Comparison of ENCODE assay signal across 8 mouse cellular contexts in the genomic region with DNA sequence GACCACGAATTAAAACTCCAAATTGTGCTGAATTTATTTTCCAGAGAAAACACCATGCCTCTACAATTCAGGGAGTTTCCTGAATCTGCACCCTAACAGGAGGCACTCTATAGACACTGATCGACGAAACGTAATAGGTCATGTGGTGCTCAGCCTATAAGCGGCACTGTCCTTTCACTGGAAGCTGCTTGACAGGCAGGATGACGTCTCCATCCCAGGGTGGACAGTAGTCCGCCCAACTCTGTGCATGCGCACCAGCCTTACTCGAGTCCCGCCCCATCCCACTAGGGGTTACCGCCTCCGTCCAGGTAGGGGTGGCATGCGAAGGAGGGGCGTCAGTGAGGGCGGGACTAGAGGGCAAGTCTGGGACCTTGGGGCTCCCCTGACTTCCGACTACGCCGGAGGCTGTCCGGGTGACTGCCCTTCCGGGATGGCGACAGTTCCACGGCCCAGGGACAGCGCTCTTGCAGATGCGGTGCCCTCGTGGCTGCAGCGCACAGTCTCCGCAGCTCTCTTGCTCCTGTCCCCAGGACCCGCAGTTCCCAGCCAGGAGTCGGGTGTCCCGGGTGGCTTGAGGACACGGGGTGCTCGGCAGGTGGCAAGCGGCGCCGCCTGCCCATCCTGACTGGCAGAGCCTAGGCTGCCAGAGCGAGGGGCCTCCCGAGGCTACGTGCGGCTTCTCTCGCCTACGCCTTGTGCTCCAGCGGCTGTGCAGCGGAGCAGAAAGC. TPM values are rescaled to one million over a fixed set of nuclear protein-coding genes. Genes with fewer than 3 reads are reported as not detected.
DNase-seq lines count a peak whose midpoint lies in the region; ATAC-seq lines count a peak whose summit lies in the region.

Gene Slc37a4 (plus strand): TSS at position 169 of the 728 bp plus-strand sequence.

- H3K36me3 ChIP-seq in hindbrain, embryonic 16.5 days (ENCODE audit: control insufficient read depth, insufficient read depth, low read length), result peaks cover 11% of the 10 kb centered on the region
- peaks cover 19% of the 10 kb centered on the region; the same call in 1 of the 2 replicates for H3K36me3 ChIP-seq in macrophage (ENCODE audit: inconsistent target)

- no peaks in the 10 kb centered on the region for H3K9me3 ChIP-seq in hindbrain, embryonic 16.5 days (ENCODE audit: control insufficient read depth, low read length)

- H3K79me2 ChIP-seq in macrophage (ENCODE audit: inconsistent target), result no peaks in the 10 kb centered on the region

- under 1% methylated on average over 42 of the region's 43 CpGs for WGBS in hindbrain, embryonic 16.5 days
- WGBS in macrophage (ENCODE audit: missing documents), result under 1% methylated on average over 43 of the region's 43 CpGs

- H3K4me1 ChIP-seq in hindbrain, embryonic 16.5 days (ENCODE audit: control insufficient read depth, insufficient read depth, low read depth, low read length), result peaks cover 19% of the 10 kb centered on the region

- H3K4me3 ChIP-seq in hindbrain, embryonic 16.5 days (ENCODE audit: low read length), result peak within 1 kb of the TSS; percentile 79
- peak within 1 kb of the TSS; percentile 72 for H3K4me3 ChIP-seq in macrophage (ENCODE audit: inconsistent target)

- H3K27ac ChIP-seq in hindbrain, embryonic 16.5 days (ENCODE audit: low read depth, low read length), result peak within 1 kb of the TSS; percentile 90
- peak within 1 kb of the TSS; percentile 66 for H3K27ac ChIP-seq in macrophage

- DNase-seq in WW6 (ENCODE audit: low read depth, low spot score), result peak; percentile 65
- peak; percentile 77 to 84 for DNase-seq in cerebellum, postnatal 4 days (ENCODE audit: low spot score in 2 of 2)
- DNase-seq in gastrocnemius, adult 18-20 months (ENCODE audit: low spot score), result peak; percentile 96
- DNase-seq in left cerebral cortex, adult 18-20 months (ENCODE audit: low spot score in 2 of 2), result peak; percentile 87 to 92
- peak; percentile 96 for DNase-seq in right cerebral cortex, adult 18-20 months
- peak; percentile 78 for DNase-seq in urinary bladder, postnatal 10 days (ENCODE audit: low spot score)

- peak within 1 kb of the TSS; percentile 95 for H3K9ac ChIP-seq in hindbrain, embryonic 16.5 days (ENCODE audit: low read depth, low read length)

- no peaks in the 10 kb centered on the region for H3K27me3 ChIP-seq in hindbrain, embryonic 16.5 days (replicated peaks; ENCODE audit: control insufficient read depth, insufficient read depth, low read length)

- peak; percentile 98 for ATAC-seq in hindbrain, embryonic 16.5 days

- peak within 1 kb of the TSS; percentile 90 for H3K4me2 ChIP-seq in hindbrain, embryonic 16.5 days (ENCODE audit: low read length)

RNA-seq across cellular contexts. Expression of gene Slc37a4, which starts in this region (rescaled TPM):
- 100 to 1,000 TPM in 1 of 2 experiments, 10 to 100 TPM in 1; 86.0 to 147 TPM for total RNA-seq in gastrocnemius, adult 18-20 months (2021)
- 56.8 and 60.2 TPM in 2 replicates for polyA plus RNA-seq in hindbrain, embryonic 16.5 days (2015; fragmentation: Nextera tagmentation; extraction: Ambion mirVana)
- total RNA-seq in left cerebral cortex, adult 18-20 months (2021), result 10 to 100 TPM; 24.5 to 31.8 TPM
- 10 to 100 TPM in 10 of 26 experiments, 1 to 10 TPM in 16; 1.3 to 16.5 (median 5.8) TPM for total RNA-seq in macrophage (2018; cell fraction: chromatin; rRNA removed)
- 10 to 100 TPM in 11 of 26 experiments, 1 to 10 TPM in 15; 6.0 to 14.3 (median 9.6) TPM for total RNA-seq in macrophage (2018; cell fraction: cytosol; rRNA removed)
- total RNA-seq in macrophage (2018; cell fraction: nucleus; rRNA removed), result 10 to 100 TPM in 15 of 26 experiments, 1 to 10 TPM in 11; 2.0 to 25.0 (median 10.6) TPM
- polyA plus RNA-seq in macrophage (2018), result 4.7 to 13.1 TPM (median 12.6 TPM) in 3 replicates

Comparison
In these comparisons a context has a peak if more than half of its experiments do, and no peak if none do; other contexts are left out.
1. Peak in every context shown above with its lines: DNase-seq, ATAC-seq, H3K4me3 ChIP-seq and H3K27ac ChIP-seq.